Mouse (Mus musculus) midbrain, embryonic 16.5 days (tissue): ENCODE results near the gene Meaf6. TPM values are rescaled to one million over a fixed set of nuclear protein-coding genes. Genes with fewer than 3 reads are reported as not detected.

Source experiments
- ATAC-seq: fragments of 200-750 bp; cut with Nextera tagmentation; 2 replicates; pipeline ENCODE4 v1.8.0; 2017; ENCODE audit warnings: moderate TSS enrichment
- H3K27ac ChIP-seq: fragments of 300-500 bp; sonication (generic); 2 replicates; pipeline ENCODE4 v1.5.1; 2014; ENCODE audit warnings: mild to moderate bottlenecking, low read length, mixed read lengths
- H3K27me3 ChIP-seq: fragments of 300-500 bp; sonication (generic); 2 replicates; pipeline ENCODE4 v1.6.1; 2014; ENCODE audit warnings: low read depth, low read length, mixed read lengths; ENCODE audit not compliant: control insufficient read depth, insufficient read depth
- H3K36me3 ChIP-seq: fragments of 300-500 bp; sonication (generic); 2 replicates; pipeline ENCODE4 v1.6.1; 2014; ENCODE audit warnings: mild to moderate bottlenecking, low read length, moderate library complexity, mixed read lengths; ENCODE audit not compliant: control insufficient read depth, insufficient read depth
- H3K4me1 ChIP-seq: fragments of 300-500 bp; sonication (generic); 2 replicates; pipeline ENCODE4 v1.6.1; 2014; ENCODE audit warnings: mild to moderate bottlenecking, low read length, mixed read lengths; ENCODE audit not compliant: control insufficient read depth, insufficient read depth
- H3K4me2 ChIP-seq: fragments of 300-500 bp; sonication (generic); 2 replicates; pipeline ENCODE4 v1.6.1; 2014; ENCODE audit warnings: mild to moderate bottlenecking, low read length, mixed read lengths
- H3K4me3 ChIP-seq: fragments of 300-500 bp; sonication (generic); 2 replicates; pipeline ENCODE4 v1.5.1; 2014; ENCODE audit warnings: low read depth, mild to moderate bottlenecking, low read length, moderate library complexity, mixed read lengths
- H3K9ac ChIP-seq: fragments of 300-500 bp; sonication (generic); 2 replicates; pipeline ENCODE4 v1.6.1; 2014; ENCODE audit warnings: low read depth, low read length, mixed read lengths
- H3K9me3 ChIP-seq: fragments of 300-500 bp; sonication (generic); replicated peaks from 2 replicates; pipeline ENCODE4 v1.6.1; 2014; ENCODE audit warnings: mild to moderate bottlenecking, low read length, mixed read lengths; ENCODE audit not compliant: control insufficient read depth, poor library complexity, severe bottlenecking
- WGBS: fragments of 180-500 bp; shearing (Covaris S2); extraction: QIAGEN DNeasy Blood & Tissue Kit; methylation state at CpG from one replicate; pipeline ENCODE4 v1.1.7; 2014; 5-methylcytosine and 5-hydroxymethylcytosine counted together
- polyA plus RNA-seq: library from polyadenylated mRNA; unstranded; fragments of >200 nt; fragmentation: Nextera tagmentation; extraction: Ambion mirVana; gene quantifications from 2 replicates; pipeline ENCODE4 v1.2.1, GENCODE M21; 2015

Gene Meaf6
- polyA plus RNA-seq, 1 experiment from 2014 or later = 181 TPM

- peaks cover 12% of the 10 kb centered on the region; the same call in 1 of the 2 replicates for H3K4me1 ChIP-seq
- no peak overlapping the region for H3K4me3 ChIP-seq
- H3K4me2 ChIP-seq = no peak overlapping the region
- no peaks in the 10 kb centered on the region for H3K9me3 ChIP-seq
- 14% methylated on average over 7 of the region's 7 CpGs for WGBS
- H3K9ac ChIP-seq = no peak overlapping the region
- ATAC-seq = no peak
- no peaks in the 10 kb centered on the region for H3K27me3 ChIP-seq
- no peak overlapping the region for H3K27ac ChIP-seq
- H3K36me3 ChIP-seq = no peaks in the 10 kb centered on the region
These were observed 59.7 kb downstream of the Meaf6 start for GRCm38 (mm10) chr4:125144627-125145026.

- Histone ChIP-seq H3K27me3 (no peaks in the 10 kb centered on the region), H3K4me1 (peaks cover 12% of the 10 kb centered on the region; the same call in 1 of the 2 replicates), H3K9me3 (no peaks in the 10 kb centered on the region), H3K27ac (no peak overlapping the region), H3K4me3 (no peak overlapping the region), H3K4me2 (no peak overlapping the region), H3K36me3 (no peaks in the 10 kb centered on the region), H3K9ac (no peak overlapping the region)
- 29% methylated on average over 10 of the region's 10 CpGs for WGBS
- no peak for ATAC-seq
These were observed 60.3 kb downstream of the Meaf6 start for GRCm38 (mm10) chr4:125145213-125145612.

- Histone ChIP-seq H3K27me3 (no peaks in the 10 kb centered on the region), H3K36me3 (no peaks in the 10 kb centered on the region), H3K4me3 (no peak overlapping the region), H3K4me1 (peaks cover 12% of the 10 kb centered on the region; the same call in 1 of the 2 replicates), H3K4me2 (no peak overlapping the region), H3K9me3 (no peaks in the 10 kb centered on the region), H3K9ac (no peak overlapping the region), H3K27ac (no peak overlapping the region)
- 92% methylated on average over 4 of the region's 4 CpGs for WGBS
- no peak for ATAC-seq
These were observed 63.0 kb downstream of the Meaf6 start for GRCm38 (mm10) chr4:125147970-125148369.

GRCm38 (mm10) chr4:125149460-125149859, 64.5 kb downstream of the Meaf6 start:
- WGBS = 40% methylated on average over 5 of the region's 5 CpGs

GRCm38 (mm10) chr4:125152469-125152868, 67.5 kb downstream of the Meaf6 start:
- Histone ChIP-seq H3K9me3 (no peaks in the 10 kb centered on the region), H3K27me3 (no peaks in the 10 kb centered on the region), H3K36me3 (no peaks in the 10 kb centered on the region), H3K4me3 (no peak overlapping the region), H3K27ac (no peak overlapping the region), H3K4me2 (no peak overlapping the region), H3K9ac (no peak overlapping the region), H3K4me1 (peaks cover 3% of the 10 kb centered on the region; the same call in 1 of the 2 replicates)
- WGBS = 87% methylated on average over 6 of the region's 6 CpGs
- ATAC-seq = no peak

More at GRCm38 (mm10) chr4:125149460-125149859, 64.5 kb downstream of the Meaf6 start:
- H3K9ac ChIP-seq = no peak overlapping the region
- no peaks in the 10 kb centered on the region for H3K9me3 ChIP-seq
- H3K27ac ChIP-seq = no peak overlapping the region
- H3K4me1 ChIP-seq = peaks cover 11% of the 10 kb centered on the region; the same call in 1 of the 2 replicates
- no peak for ATAC-seq
- H3K36me3 ChIP-seq = no peaks in the 10 kb centered on the region
- no peak overlapping the region for H3K4me2 ChIP-seq
- no peak overlapping the region for H3K4me3 ChIP-seq
- H3K27me3 ChIP-seq = no peaks in the 10 kb centered on the region

- Histone ChIP-seq H3K27ac (no peak overlapping the region), H3K4me1 (peaks cover 3% of the 10 kb centered on the region; the same call in 1 of the 2 replicates), H3K4me2 (no peak overlapping the region), H3K36me3 (no peaks in the 10 kb centered on the region), H3K27me3 (no peaks in the 10 kb centered on the region), H3K4me3 (no peak overlapping the region), H3K9me3 (no peaks in the 10 kb centered on the region), H3K9ac (no peak overlapping the region)
- no peak for ATAC-seq
- WGBS = 65% methylated on average over 4 of the region's 4 CpGs
These were observed 68.8 kb downstream of the Meaf6 start for GRCm38 (mm10) chr4:125153659-125154241.

- no peaks in the 10 kb centered on the region for H3K36me3 ChIP-seq
- no peak for ATAC-seq
- no peak overlapping the region for H3K27ac ChIP-seq
- H3K9me3 ChIP-seq = no peaks in the 10 kb centered on the region
- H3K27me3 ChIP-seq = no peaks in the 10 kb centered on the region
- H3K4me3 ChIP-seq = no peak overlapping the region
- no peak overlapping the region for H3K9ac ChIP-seq
- H3K4me1 ChIP-seq = peaks cover 3% of the 10 kb centered on the region; the same call in 1 of the 2 replicates
- no peak overlapping the region for H3K4me2 ChIP-seq
- WGBS = 93% methylated on average over 5 of the region's 5 CpGs
These were observed 70.7 kb downstream of the Meaf6 start for GRCm38 (mm10) chr4:125155646-125156045.

- Histone ChIP-seq H3K9ac (no peak overlapping the region), H3K27me3 (no peaks in the 10 kb centered on the region), H3K4me3 (no peak overlapping the region), H3K4me2 (no peak overlapping the region), H3K4me1 (peaks cover 8% of the 10 kb centered on the region; the same call in 1 of the 2 replicates), H3K36me3 (no peaks in the 10 kb centered on the region), H3K27ac (no peak overlapping the region), H3K9me3 (no peaks in the 10 kb centered on the region)
- WGBS = 81% methylated on average over 3 of the region's 3 CpGs
- ATAC-seq = no peak
These were observed 72.4 kb downstream of the Meaf6 start for GRCm38 (mm10) chr4:125157322-125157721.

GRCm38 (mm10) chr4:125158081-125158480, 73.1 kb downstream of the Meaf6 start:
- Histone ChIP-seq H3K27me3 (no peaks in the 10 kb centered on the region), H3K4me2 (no peak overlapping the region), H3K27ac (no peak overlapping the region), H3K36me3 (no peaks in the 10 kb centered on the region), H3K4me3 (no peak overlapping the region), H3K9ac (no peak overlapping the region), H3K9me3 (no peaks in the 10 kb centered on the region), H3K4me1 (peaks cover 8% of the 10 kb centered on the region; the same call in 1 of the 2 replicates)
- ATAC-seq = no peak
- 86% methylated on average over 2 of the region's 2 CpGs for WGBS
